Comparison of ENCODE assay signal across 10 mouse cellular contexts in the genomic region with DNA sequence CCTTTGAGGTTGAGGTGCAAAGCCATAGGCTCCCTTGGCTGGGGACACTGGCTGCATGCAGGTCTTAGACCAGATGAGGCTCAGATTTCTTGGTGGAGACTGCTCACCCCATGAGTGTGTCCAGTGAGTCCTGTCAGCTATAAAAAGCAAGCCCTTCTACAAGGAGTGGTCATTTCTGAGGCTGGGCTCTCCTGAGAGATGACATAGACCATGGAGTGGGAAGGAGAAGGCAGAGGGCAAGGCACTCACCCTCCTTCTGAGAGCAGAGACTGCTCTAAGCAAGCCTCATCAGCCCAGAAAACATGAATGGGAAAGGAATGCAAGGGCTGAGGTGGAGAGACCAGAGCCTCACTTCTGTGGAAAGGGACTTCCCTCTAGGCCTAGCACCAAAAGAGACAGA.
"Had no signal": no experiment of that assay in that cellular context is flagged by ENCODE, and none has a peak within 500 bp of the region (broad histone marks: within the 10 kb centered on the region; RNA-seq: fewer than 3 reads in every experiment).

No protein-coding gene starts in this region.

- H3K4me1 ChIP-seq: liver, embryonic 15.5 days; midbrain, embryonic 15.5 days; neural tube, embryonic 12.5 days had no signal

- DNase-seq: kidney, adult 9 months; kidney, postnatal 36 days; lung, adult 2 months; lung, postnatal 36 days had no signal

- H3K27me3 ChIP-seq: liver, embryonic 15.5 days; midbrain, embryonic 15.5 days; neural tube, embryonic 12.5 days had no signal

- H3K4me3 ChIP-seq: layer of hippocampus, adult 2 months; liver, embryonic 15.5 days; midbrain, embryonic 15.5 days; neural tube, embryonic 12.5 days had no signal

- H3K27ac ChIP-seq: kidney, postnatal 0 days; layer of hippocampus, adult 2 months; liver, embryonic 15.5 days; midbrain, embryonic 15.5 days; neural tube, embryonic 12.5 days; stomach, postnatal 0 days had no signal
